ENCODE assay signal across 17 mouse cellular contexts in the genomic region with DNA sequence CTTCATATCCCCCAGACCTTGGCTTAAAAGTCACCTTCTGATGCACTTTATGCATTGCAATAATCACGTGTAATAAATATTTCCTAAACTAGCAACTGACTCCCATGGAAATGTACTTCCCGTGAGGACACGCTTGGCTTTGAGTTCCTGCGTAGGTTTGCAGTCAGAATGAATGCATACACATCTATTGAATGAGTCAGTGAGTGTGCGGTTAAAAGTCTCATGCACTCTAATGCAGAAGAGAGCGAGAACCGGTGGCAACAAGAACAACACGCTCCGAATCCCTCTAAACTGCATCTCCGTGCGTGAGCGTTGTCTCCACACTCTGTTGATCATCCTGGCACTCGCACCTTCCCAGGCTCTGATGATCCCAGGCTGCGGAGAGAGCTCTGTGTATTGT.
"Had no signal": no experiment of that assay in that cellular context is flagged by ENCODE, and none has a peak within 500 bp of the region (broad histone marks: within the 10 kb centered on the region; RNA-seq: fewer than 3 reads in every experiment).

No protein-coding gene starts in this region.

- DNase-seq: left cerebral cortex, postnatal 4 days; liver; liver, embryonic 13.5 days; liver, postnatal 0 days; lung, adult 18-20 months; lung, adult 2 months; lung, embryonic 14.5 days; lung, postnatal 10 days; lung, postnatal 14 days; lung, postnatal 36 days; lung, postnatal 4 days; midbrain, embryonic 14.5 days had no signal

- ATAC-seq: liver, embryonic 12.5 days; liver, postnatal 0 days; lung, postnatal 0 days; midbrain, embryonic 13.5 days; midbrain, embryonic 15.5 days; midbrain, embryonic 16.5 days had no signal
